Mouse (Mus musculus) adrenal gland, postnatal 36 days (tissue): Measurements from ENCODE around the gene Slc41a3. TPM values are rescaled to one million over a fixed set of nuclear protein-coding genes. Genes with fewer than 3 reads are reported as not detected.

Experiments used
- DNase-seq, 2 experiments: peaks; one replicate each; pipeline ENCODE4 v3.0.0; 2021; ENCODE audit warnings: mixed read lengths in 1 of 2
- total RNA-seq, 2 experiments: library from RNA; stranded (reverse); gene quantifications; 2 replicates each; pipeline ENCODE4 v1.2.3; 2021

The Slc41a3 gene
- total RNA-seq, 2 experiments from 2014 or later: 25.5 to 70.3 TPM

DNA sequence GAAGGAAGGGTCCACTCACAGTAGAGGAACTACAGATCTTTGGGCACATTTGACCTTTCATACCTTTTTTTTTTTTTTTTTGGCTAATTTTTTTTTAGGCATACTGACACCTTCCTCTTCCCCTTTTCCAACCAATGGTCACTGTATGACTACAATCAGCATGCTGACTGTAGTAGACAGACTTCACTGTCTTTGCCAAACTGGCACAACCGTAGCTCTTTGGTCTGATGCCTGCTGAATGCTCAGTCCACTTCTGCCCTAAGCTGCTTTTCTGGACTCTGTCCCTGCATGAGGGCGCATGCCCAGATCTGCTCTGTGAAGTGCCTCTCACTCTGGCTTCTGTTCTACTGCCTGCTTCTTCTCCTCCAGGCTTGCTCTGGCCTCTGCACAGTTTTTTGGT lies 6.9 kb upstream of the Slc41a3 start:
- peak in 1 of 2 experiments; percentile 58 for DNase-seq

DNA sequence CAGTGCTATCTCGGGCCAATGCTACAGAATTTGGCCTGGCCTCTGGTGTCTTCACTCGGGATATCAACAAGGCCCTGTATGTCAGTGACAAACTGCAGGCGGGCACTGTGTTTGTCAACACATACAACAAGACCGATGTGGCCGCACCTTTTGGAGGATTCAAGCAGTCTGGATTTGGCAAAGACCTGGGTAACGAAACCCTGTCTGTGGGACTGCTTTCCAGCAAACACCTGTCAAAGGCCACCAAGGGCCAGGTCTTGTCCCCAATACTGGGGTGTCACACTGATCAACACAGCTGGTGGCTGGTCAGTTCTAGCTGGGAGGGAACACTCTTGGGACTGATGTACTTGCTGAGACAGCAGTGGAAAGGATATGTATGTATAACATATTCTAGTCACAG lies 6.3 kb upstream of the Slc41a3 start:
- no peak for DNase-seq

DNA sequence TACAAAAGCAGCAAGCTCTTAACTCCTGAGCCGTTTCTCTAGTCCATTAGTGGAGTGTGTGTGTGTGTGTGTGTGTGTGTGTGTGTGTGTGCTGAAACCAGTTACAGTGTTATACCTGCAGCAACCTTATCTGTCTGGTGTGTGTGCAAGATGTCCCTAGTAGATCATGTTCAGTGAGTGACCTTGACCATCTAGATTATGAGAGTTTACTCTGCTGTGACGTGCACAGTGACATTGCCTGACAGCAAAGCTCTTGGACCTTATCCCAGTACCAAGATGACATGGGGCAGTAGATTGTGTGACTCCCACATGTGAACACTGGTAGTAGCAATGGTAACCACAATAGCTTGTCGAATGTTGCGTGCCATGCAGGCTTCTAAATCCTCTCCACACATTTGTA lies 4.2 kb upstream of the Slc41a3 start:
- DNase-seq: peak; percentile 44 to 55

DNA sequence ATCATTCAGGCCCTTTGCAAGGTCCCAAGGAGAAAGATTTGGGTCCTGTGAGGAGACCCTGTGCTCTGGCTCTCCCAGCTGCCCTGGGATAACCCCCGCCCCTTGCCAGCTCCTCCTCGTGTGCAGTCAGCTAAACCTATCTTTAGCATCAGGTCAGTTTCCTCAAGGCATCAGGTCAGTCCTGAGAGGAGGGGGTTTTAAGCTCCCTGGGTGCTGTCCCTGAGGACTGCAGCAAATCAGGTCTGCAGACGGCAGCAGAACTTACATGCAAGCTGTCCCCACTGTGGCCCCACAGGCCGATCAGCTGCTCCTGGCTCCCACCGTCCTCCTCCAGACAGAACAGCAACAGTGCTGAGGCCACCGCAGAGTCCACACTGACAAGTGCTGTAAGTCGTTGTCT lies 2.8 kb upstream of the Slc41a3 start:
- no peak for DNase-seq

DNA sequence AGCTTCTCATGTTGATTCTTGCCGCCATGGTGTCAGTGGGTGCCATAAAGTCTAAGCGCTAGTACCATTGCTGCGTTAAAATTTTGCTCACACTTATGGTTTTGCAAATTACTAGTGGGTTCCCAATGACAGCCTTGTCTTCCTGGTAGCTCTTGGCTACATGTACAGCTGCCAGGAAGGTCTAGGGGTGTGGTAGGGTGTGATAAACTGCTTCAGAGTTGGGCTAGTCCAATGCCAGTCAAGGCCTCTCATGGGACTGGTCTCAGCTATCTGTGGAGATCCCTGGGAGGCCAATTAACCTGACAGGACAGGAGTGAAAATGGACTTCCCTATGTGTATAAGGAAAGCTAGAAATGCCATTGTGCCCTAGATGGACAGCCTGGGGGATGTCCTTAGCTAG lies 2.2 kb upstream of the Slc41a3 start:
- DNase-seq: no peak

DNA sequence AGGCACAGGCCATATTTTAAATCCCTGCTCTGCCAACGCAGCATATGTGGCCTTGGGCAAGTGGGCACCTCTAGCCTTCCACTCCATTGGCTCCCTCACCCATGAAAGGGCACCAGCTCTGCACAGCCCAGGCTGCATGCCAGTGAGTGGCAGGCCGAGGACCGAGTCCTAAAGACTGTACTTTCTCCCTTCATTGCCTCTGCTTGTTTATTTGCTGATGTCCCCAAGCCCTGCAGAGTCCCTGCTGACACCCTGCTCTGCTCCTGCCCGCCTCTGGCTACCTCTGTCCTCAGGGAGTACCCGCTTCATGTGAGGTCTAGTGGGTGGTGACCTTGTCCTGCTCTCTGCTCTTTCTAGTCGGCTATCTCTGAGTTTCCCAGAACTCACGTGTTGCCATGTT lies 1.4 kb upstream of the Slc41a3 start:
- DNase-seq: peak in 1 of 2 experiments; percentile 32

DNA sequence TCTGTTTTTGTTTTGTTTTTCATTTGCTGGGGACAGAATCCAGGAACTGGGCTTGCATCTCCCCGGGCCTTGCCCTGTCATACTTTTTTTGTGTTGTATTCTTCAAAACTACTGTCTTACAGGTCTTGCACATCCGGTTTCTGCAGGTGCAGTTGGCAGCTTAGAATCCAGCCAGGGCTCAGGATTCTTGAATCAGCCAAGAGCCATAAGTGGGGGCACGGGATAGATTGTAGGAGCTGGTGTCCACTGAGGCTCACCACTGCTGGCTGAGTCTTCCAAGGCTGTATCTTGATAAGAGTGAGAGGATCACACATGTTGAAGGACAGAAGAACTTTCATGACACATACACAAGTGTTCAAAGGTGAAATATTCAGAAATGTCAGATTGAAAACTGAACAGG lies 395 bp upstream of the Slc41a3 start:
- no peak for DNase-seq

DNA sequence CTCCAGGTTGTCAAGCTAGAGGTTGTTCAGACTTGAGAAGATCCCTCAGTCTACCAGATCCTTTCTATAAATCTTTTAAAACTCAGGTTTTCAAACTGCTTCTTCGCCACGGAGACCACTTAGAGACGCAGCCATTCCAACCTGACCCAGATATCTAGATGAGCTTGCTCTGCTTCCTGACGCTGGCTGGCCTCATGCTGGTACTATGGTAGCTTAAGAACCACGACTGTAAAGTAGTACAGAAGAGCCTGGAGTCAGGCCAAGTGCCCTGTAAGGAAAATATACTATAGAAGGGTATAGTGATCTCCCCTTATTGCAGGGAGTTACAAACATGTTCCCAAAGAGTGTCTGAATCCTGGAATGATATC lies 757 bp downstream of the Slc41a3 start:
- no peak for DNase-seq

DNA sequence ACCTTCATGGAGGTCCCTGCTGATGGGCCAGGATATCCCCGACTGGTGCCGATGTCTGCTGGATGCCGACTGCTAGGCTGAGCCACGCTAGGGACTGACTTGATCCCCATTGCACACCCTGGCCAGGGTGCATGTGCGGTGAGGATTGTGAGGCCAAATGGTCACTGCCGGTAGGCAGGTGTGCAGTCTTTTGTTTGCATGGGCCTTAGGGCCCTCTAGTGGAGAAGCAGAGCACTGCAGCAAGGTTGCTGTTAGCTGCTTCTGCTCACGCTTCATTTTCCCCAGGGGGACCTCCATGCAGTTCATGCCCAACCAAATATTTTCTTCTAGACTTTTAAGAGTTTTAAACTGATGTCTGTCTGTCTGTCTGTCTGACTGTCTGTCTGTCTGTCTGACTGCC lies 2.0 kb downstream of the Slc41a3 start:
- peak; percentile 65 to 77 for DNase-seq

DNA sequence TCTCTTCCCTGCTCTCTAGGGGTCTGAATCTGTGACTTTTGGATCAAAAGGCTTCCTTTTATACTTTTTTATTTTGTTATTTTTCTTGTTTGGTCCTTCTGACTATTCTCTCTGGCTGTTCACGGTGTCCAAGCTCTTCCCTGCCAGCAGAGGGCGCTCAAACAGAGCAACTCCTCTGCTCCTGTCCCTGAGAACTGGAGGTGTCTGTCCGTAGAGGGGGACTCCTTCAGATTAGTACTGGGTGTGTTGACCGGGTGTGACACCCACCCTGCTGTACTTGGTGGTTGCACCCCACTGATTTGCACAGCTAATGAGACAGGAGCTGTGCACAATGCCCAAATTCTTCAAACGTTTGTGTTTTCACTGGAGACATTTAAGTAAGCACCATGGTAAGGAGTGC lies 2.7 kb downstream of the Slc41a3 start:
- DNase-seq: peak; percentile 72 to 83

DNA sequence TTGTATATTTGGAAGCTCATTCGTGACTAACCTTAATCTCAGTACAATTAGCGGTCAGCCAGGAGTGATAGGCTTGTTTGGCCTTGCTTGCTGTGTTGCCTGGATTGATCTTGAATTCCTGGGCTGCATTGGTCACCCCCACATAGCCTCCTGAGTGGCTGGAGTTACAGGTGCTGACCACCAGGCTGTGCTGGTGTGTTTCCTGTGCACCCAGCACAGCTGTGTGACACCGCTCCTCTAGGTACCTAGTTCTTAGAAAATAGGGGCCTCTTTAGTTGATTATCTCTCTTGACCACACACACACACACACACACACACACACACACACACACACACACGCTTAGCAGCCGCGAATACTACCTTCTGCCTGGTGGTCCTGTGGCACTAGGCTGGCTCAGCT lies 3.7 kb downstream of the Slc41a3 start:
- DNase-seq: peak; percentile 53 to 57

DNA sequence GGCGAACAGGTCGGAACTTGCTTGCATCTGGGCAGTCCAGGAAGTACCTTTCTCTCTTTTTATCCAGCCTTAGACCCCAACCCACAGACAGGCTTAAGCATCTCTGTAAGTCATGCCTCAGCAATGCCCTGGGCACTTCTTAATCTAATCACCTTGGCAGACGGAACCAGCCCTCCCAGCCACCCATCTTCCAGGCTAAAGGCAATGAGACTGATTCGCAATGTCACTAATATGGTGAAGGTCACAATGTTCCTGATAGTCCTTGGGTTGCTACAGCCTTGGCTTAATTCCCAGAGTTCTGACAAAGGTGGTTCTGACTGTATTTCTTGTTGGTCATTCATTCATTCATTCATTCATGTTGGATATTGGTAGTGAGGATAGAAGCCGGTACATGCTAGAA lies 5.7 kb downstream of the Slc41a3 start:
- DNase-seq: peak; percentile 51 to 57

DNA sequence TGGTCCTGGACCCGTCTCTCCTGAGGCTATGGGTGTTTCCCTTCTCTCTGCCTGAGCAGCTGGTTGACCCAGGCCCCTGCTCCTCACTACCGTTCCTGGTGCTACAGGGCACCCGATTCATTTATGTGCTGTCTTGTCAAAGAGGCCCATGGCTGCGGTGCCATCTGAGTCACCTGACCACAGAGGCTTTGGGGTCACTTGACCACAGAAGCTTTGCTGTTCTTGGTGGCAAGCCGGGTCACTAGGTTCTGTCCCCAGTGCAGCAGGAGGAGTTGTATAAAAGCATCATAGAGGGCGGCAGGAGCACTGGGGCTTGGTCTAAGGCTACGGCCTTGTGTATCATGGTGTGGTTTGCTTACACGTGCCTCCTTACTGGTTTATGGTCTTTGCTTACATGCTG lies 8.8 kb downstream of the Slc41a3 start:
- DNase-seq: no peak

DNA sequence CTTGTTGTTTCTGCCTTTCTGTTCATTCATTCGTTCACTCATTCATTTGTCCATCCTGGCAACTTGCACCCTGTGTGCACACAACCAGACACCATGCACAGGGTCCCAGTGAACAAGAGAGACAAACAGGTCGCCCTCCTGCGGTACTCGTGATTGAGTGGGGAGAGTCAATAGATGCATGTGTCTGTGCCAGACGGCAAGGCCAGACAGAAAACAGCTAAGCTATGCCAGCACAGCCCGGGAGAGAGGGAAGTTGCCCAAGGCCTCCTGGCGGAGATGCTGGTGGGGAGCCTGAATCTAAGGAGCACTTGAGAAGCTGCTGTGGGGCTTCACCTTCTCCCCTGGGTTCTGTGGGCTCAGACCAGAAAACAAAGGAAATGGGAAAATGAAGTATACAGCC lies 10.8 kb downstream of the Slc41a3 start:
- DNase-seq: peak; percentile 69 to 72

DNA sequence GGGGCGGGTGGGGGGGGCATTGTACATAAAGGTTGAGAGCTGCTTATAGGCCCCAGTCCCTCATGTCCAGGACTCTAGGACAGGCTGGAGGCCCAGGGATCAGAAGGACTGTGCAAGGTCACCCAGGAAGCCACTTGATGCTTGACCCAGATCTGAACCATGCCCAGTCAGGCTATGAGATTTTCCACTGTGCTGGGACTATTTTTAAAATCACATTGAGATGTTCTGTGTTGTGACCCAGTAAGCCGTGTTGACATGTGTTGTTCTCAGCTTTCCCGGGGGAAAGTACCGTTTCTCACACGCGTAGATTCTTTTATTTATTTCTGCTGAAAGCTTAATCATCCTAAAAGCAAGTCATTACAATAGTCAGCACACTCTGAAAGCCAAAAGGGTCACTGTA lies 11.5 kb downstream of the Slc41a3 start:
- DNase-seq: peak in 1 of 2 experiments; percentile 27

DNA sequence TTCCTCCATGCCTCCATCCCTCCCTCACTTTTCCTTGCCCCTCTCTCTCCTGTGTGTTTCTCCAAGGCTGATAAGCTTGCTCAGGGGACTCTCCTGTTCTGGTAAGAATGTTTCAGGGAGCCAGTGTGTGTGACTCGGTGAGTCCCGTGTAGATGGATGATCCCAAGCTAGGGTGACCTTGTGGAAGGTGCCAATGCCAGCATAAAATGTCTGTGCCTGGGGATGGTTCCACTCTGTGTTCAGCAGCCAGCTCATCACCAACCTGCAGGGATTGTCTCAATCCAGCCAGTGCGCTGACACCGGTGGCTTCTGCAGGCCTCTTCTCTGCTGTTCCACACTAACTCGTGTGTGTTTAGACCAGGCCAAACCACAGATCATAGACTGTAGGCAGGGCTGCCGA lies 12.0 kb downstream of the Slc41a3 start:
- peak; percentile 48 to 53 for DNase-seq

DNA sequence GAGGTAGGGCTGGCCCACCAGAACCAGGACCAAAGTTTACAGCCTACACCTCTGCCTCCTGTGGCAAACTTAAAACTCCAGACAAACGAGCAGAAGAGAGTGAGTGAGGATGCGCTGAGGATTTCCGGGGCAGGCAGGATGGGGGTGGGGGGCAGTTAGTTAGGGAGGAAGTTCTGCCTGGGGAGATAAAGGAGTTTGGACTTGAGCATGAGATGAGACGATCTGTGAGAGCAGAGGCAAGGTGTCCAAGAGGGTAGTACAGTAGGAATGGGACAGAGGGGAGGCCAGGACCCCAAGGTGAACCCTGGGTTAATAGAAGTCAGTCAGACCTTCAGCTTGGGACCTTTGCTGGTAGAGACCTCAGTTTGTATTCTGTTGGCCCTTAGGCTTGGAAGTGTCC lies 13.7 kb downstream of the Slc41a3 start:
- DNase-seq: no peak

DNA sequence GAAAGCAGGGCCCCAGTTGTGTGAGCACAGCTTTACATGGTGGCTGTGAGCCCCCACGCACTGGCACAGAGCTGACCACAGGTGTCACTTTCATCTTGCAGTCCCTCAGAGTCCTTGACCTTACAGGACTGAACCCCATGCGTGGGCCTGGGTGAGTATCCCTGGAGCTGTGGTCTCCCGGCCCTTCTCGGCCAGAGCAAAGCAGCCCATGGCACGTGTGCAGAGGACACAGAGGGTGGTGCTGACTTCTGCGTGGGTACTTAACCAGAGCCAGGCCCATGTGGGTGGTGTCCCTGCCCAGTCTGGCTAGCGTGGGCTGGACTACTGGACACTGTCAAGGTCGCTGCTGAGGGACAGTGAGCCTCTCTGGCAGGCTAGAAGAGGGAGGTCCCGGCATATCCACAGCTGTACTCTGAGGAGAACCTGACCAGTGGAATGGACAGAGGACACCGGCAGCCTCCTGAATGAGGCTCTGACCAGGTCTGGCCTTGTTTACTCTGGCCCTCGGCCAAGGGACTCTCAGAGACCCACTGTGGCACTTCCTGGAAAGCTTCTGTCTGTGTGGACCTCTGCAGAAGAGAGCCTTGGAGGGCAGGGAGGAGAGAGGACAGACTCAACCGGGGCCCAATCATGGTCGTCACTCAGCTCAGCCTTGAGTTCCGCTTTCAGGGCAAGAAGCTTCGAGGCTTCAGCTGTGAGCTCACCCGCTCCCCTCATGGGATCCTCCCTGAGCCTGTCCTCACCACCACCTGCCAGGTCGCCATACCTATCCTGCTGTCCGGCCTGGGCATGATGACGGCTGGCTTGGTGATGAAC lies 14.5 kb downstream of the Slc41a3 start:
- peak; percentile 70 to 73 for DNase-seq

DNA sequence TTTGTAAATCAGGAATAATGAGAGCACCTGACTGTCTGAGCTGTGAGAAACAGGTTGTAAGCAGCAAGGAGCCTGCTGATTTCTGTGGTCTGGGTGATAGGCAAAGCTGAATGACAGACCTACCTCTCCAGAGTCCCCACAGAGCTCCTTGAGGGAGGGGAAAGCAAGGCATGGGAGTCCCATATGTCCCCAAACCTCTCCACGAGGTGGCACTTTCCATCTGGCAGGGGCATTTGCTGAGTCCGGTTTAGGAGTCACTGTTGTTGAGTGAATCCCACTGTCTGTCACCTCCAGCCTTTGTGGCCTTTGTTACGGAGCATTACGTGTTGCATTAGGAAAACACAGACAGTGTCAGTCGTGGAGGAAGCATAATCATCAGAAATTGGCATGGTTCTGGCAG lies 15.4 kb downstream of the Slc41a3 start:
- no peak for DNase-seq

DNA sequence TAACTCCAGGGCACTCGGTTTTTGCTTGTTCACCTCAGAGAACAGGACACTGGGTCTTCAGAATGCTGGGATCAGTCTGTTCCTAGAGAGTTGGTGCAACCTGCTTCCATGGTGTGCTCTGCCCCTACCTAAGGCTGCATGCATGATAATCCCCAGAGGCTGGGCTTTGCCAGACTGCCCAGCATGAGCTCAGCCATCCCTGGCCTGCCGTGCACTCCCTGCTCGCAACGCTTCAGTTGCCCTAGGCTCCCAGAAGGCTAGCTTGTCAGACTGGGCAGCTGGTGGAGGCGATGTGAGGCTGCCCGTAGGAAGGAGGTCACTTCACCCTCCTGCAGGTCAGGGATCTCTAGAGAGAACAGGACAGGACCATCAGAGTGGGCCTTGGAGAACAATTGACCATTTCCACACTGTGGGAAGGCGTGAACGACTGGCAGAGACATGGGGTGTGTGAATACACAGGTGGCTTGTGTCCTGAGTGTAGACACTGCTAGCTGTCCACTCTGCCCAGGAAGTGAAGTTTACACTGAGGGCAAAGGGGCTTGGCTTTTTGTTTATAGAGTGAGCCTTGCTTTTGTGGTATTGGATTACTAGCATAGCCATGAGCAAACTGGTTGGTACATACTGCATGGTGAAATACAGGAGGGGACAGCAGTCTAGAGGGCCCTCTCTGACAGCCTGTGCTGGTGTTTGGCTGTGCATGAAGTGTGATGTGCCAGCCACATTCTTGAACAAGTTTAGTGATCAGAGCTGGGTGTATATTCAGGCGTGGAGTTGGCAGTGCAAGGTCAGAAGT lies 16.5 kb downstream of the Slc41a3 start:
- no peak for DNase-seq

DNA sequence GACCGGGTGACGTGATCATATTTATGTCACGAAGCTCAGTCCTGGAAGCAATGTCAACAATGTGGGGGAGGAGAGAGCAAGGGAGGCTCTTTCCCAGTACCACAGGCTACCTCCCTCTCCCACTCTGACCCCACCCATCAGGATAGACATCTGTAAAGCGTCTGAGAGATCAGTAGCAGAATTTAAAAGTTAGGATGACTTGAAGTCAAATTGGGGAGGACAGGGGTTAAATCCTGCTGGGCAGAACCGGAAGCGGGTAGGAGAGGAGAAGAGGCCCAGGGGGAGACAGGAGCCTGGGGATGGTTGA lies 17.0 kb downstream of the Slc41a3 start:
- no peak for DNase-seq

DNA sequence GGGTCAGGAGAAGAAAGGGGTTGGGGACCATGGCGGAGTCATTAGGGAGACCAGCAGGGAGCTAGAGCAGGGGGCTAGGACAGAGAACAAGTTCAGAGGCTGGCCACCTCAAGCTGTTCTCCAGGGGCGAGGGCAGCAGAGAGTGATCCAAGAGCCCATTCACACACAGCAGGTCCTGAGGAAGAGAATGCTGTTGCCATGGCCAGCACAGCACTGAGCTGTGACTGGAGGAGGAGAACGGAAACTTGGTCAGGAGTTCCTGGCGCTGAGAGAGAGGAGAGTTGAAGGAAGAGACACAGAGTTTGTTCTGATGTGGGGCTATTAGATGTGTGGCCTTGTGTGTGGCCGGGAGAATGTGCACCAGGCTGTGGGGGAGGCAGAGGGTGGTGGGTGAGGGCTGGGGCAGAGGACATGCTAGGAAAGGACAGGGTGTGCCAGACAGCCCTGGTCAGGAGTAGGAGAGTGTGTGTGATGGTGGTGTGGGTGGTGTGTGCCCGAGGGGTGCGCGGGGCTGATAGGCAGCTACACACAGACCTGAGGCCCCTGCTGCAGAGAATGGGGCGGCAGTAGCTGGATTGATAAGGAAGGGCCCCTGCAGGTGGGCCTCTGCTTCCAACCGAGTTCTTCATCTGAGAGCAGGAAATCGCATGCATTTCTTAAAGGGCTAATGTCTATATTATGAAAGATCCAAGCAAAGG lies 18.4 kb downstream of the Slc41a3 start:
- no peak for DNase-seq

DNA sequence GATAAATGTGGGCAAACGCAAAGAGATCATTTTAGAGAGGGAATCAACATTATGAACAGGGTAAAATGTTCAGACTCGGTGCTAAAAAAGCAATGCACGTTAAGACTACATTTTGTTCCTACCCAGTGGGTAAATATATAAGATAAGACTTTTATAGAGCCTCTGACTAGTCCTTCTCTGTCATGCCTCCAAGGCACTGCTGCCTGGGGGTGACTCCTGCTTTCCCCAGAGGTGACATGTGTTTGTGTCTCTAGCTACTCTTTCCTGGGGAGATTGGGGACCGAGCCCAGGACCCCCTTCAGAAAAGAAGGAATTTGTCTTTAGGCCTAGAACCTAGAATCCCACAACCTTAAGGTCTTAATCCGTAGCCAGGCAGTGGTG lies 18.9 kb downstream of the Slc41a3 start:
- DNase-seq: no peak
